Mouse (Mus musculus): ENCODE results near the gene Ccr10.
A peak's percentile ranks its signal among the peaks of the same experiment; 100 is the strongest.
"Not testable (repeated sequence)": the region's sequence is repeated elsewhere in the genome, so short reads cannot be mapped to it uniquely, and the experiment has no call there.

Ccr10 gene

DNA sequence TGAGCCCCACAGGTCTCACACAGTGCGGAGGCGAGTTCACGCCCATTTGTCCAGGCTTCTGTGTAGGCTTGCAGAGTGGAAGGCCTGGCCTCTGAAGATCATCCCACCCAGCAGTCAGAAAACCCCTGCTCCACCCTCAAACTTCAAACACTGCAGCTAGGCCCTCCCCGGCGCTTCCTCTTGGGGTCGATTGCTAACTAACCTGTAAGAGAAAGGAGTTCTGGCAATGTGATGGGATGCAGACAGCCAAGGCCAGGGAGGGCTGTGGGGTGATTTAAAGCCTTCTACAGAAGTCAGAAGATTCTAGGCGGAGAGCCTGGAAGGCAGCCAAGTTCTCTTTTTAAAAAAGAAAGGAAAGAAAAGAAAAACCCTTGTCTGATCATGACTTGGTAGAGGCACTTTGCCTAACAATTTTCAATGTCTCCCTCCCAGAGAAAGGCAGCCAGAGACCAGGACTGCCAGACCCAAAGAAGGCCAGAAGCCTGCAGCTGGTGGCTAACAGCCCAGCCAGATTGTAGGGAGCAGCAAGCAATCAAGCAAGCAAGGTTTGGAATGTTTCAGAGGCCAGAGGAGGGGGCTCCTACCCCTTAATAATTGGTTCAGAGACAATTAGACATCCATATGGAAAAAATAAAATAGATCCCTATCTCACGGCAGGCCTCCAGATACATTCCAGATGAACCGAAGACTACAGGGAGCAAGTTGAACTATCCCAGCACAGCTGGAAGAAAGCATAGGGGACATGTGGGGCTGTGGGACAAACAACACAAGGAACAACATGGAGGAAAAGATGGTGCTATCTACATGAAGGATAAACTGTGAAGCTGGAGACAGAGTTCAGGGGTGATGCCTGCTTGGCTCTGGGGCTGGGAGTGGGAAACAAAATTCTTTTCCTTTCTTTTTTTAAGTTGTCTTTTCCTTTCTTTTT, 25.8 kb downstream of the Ccr10 start:
- DNase-seq: no peak

- DNase-seq: no peak
Observed at GRCm38 (mm10) chr11:101148751-101149150, 26.5 kb downstream of the Ccr10 start.

DNA sequence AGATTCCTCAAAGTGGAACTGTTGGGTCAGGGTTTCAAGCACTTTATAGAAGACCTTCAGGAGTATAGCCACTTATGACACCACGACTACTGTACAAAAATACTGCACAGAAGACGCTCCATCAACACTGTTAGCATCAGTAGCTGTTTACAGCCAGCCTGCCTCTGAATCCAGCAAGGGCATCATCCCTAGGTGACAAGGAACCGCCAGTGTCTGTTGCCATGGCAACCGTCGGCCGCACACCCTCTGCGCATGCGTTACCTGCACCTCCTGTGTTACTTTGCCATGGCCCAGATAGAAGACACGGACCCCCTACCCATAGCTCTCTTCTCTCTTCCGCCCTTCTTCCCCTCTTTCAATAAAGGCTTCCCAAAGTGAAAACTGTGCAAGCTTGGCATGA, 28.9 kb downstream of the Ccr10 start:
- DNase-seq: no peak

DNA sequence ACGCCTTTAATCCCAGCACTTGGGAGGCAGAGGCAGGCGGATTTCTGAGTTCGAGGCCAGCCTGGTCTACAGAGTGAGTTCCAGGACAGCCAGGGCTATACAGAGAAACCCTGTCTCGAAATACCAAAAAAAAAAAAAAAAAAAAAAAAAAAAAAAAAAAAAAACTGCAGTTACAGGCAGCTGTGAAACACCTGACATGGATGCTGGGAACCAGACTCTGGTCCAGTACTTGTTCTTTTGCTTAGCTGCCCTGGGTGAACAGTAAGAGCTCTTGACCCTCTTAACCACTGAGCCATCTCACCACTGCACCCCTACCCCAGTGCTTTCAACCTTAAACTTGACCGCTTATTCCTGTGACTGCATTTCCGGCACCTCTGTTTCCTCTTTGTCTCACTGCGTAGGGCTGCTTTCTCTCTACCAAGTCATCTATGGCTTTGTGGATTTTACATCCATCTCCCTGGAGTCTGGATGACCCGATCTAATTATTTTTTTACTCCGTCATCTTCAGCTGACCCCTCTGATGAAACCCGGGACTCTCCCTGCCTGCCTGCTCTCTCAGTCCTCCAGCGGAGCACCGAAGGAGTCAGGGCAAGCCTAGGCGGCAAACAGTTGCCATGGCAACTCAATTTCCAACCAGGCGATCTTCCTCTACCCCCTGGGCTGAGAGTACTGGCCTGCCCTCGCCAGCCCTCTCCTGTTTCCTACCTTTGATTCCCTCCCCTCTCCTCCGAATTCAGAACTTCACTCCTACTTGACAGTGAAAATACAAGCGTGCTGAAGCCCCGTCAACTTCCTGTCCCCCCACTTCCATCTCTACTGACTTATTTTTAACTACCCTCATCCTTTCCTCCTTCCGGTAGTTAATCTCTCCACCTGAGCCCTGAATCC, 31.7 kb downstream of the Ccr10 start:
- DNase-seq: peak; percentile 43

DNA sequence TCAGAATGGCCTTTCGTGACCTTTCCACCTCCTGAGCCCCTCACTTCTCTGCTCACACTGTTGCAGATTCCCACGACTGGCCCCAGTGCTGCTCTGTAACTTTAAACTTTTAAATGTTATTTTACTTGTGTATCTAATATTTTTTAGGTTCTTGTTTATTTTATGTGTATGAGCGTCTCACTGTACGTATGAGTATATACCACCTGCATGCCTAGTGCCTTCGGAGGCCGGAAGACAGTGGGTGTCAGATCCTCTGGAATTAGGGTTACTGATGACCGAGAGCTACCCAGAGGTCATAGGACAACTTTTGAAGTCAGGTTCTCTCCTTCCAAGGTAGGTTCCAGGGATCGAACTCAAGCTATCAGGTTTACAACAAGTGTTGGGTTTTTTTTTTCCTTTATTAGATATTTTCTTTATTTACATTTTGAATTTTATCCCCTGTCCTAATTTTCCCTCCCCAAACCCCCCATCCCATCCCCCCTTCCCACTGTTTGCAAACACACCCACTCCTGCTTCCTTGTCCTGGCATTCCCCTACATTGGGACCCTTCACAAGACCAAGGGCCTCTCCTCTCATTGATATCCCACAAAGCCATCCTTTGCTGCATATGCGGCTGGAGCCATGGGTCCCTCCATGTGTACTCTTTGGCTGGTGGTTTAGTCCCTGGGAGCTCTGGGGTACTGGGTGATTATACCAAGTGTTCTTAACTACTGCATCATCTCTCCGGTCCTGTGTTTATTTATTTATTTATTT, 32.9 kb downstream of the Ccr10 start:
- no peak for DNase-seq

DNA sequence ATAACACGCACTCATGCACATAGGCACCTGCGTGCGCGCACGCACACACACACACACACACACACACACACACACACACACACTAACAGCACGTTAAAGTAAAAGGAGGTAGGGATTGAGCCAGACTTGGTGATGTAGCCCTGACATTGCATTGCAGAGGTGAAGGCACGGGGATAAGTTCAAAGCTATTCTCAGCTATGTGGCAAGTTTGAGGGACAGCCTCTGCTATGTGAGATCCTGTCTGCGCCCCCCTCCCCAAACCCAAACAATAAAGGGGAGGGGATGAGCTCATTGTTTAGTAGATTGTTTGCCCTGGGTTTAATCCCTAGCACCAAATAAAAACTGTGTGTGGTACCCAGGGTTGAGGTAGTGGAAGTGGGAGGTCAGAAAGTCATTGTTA, 34.2 kb downstream of the Ccr10 start:
- DNase-seq: no peak

DNA sequence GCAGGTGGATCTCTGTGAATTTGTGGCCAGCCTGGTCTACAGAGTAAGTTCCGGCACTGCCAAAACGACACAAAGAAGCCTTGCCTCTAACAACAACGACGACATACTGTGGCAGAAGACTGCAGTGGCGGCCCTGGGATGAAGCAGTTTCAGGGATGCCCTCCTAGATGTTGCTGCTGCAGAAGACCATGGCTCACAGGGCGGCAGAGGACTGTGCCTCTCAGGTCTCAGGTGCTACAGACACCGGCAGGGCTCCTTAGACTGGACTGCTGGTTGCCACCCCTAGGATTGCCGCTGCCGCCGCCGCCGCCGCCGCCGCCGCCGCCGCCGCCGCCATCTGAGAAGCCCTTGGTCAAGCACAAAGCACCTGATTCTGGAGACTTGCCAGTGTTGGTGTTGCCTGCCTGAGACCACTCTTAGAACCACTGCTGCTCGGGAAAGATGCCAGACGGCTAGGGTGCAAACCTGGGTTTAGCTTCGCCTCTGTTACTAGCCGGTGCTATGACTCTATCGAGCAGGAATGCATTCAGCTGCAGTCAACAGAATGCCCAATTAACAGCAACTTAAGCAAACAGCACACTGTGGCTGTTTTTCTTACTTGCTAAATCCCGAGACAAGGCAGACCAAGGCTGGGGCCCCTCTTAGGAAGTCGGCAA, 35.0 kb downstream of the Ccr10 start:
- DNase-seq: peak; percentile 36

DNA sequence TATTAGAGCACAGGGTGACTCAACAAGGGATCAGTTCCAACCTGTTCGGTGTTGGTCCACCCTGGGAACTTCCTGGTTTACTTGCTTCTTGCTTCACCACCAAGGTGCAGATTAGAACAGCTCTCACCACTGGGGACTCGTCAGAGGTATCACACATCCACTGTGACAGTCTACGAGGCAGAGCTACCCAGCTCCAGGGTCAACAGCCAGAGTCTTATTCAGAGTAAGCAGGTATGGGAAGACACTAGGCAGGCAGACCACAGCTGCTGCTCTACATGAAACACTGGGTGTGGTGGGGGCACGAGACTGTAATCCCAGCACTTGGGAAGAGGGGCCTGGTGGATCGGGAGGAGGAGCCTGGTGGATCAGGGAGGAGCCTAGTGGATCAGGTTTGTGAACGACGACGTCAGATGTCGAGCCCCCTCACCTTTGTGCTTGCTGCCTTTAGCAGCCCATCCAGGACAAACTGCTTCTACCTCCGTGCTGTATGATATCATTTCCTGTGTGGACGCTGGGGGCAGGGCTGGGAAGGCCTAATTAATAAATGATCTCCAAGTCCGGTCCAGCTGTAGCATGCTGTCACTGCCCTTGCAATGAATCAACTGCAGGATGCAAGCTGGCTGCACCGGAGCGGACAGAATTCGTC, 36.6 kb downstream of the Ccr10 start:
- peak; percentile 64 for DNase-seq

DNA sequence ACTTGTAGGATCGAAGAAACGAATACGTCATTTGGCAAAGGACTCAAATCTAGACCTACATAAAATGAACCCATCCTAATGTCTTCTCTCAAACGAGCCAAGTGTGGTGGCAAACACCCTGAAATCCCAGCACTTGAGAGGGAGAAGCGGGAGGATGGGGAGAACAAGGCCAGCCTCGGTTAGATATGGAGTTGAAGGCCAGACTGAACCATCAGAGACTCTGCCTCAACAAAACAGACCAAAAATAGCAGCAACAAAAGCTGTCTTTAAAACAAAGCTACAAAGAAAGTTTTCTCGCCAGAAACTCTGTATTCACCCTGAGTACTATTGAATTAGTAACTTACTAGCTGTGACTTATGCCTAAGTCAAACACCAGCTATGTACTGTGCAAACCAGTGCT, 38.2 kb downstream of the Ccr10 start:
- no peak for DNase-seq

DNA sequence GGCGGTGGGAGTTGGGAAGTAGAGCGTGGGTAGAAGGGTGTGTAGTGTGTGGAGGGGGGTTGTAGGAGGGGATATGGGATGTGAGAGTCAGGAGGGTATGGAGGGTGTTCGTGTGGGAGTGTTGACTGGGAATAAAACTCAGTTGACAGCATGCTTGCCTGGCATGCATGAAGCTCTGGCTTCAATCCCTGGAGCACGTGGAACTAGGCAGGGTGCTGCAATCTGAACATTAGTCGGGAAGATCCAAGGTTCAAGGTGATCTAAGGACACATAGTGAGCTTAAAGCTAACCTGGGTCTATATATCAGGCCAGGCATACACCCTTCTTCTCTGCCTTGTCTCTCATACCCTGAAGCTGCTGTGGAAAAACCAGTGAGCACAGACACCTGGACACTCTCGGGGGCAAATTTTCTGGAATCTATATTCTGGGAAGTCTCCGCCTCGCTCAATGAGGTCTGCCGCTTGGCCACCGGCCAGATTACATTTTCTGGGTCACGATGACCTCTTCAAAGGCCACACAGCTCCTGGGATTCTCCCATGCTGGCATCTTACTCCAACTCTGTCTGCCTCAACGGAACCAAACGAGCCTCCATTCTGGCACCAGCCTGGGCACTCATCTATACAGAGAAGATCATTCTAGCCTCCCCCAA, 40.9 kb downstream of the Ccr10 start:
- peak; percentile 20 for DNase-seq

GRCm38 (mm10) chr11:101133037-101133436, 42.2 kb downstream of the Ccr10 start:
- peak; percentile 17 for DNase-seq

GRCm38 (mm10) chr11:101131701-101132100, 43.5 kb downstream of the Ccr10 start:
- DNase-seq: peak; percentile 18

DNA sequence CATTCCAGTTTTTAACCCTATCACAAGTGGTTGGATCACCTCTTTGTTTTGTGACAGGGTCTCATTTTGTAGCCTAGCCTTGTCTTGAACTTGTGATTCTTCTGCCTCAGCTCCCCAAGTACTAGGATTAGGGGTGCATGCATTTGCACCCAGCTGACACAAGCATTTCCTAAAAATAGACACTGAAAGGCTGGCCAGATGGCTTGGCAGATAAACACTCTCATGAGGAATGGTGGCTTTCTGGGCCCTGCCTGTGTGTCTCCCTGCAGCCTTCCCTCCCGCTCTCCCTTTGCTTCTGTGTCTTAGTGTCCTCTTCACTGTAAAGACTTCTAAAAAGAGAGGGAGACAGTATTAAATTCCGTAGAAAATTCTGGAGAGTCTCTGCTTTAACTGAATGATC, 44.1 kb downstream of the Ccr10 start:
- DNase-seq: no peak

- DNase-seq: peak; percentile 11
Observed at GRCm38 (mm10) chr11:101130056-101130756, 45.0 kb downstream of the Ccr10 start.

DNA sequence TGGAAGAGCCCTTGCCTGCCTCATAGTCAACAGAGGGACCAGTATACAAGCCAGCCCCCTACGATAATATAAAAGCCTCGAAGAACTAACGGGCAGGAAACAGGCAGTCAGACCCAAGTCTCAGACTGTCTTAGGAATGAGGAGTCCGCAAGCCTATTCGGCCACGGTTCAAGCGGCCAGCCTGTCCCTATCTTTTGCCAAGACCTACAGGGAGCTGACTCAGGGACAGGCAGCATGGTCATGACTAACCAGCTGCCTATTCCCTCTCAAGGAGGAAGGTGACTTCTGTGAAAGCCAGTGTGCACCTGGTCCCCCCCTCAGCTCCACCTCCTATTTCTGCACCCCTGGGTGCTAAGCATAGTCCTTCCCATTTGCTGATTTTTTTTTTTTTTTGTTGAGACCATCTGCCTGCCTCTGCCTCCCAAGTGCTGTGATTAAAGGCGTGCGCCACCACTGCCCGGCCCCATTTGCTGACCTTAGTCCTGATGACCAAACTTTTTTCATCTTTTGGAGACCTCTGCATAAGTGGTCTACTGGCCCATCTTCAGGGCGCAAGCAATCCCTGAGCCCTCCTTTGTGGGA, 46.2 kb downstream of the Ccr10 start:
- no peak for DNase-seq

- no peak for DNase-seq
Observed at GRCm38 (mm10) chr11:101127075-101127474, 48.2 kb downstream of the Ccr10 start.

DNA sequence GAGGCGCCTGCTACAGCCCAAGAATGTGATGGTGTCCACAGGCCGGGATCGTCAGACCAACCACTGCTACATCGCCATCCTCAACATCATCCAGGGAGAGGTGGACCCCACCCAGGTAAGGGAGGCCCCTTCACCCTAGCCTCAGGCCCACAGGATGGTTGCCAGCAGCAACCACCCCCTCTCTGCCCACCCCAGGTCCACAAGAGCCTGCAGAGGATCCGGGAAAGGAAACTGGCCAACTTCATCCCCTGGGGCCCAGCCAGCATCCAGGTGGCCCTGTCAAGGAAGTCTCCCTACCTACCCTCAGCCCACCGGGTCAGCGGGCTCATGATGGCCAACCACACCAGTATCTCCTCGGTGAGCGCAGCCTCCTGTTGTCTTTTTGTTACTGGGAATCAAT, 50.2 kb downstream of the Ccr10 start:
- DNase-seq: not testable (repeated sequence)

DNA sequence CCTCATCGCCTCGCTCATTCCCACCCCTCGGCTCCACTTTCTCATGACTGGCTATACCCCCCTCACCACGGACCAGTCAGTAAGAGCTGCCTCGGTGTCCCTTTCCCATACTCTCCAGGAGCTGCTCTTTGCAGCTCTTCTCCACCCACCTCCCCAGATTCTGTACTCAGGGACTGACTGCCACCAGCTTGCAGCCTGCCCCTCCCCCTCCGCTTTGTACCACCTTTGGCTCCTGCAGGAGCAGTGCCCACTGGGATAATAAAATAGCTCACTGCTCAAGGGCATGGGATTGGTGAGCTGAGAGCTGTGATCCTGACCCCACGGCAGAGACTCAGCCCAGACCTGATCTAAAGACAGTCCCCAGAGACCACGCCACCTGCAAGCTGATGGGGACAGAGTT, 50.7 kb downstream of the Ccr10 start:
- not testable (repeated sequence) for DNase-seq

All from kidney, adult 18-20 months (tissue).